Mouse (Mus musculus) urinary bladder, postnatal 36 days (tissue): ENCODE results near the gene Ak2.

Experiments used
- DNase-seq, 2 experiments: peaks; one replicate each; pipeline ENCODE4 v3.0.0; 2022; ENCODE audit warnings: low spot score in 2 of 2, mixed read lengths in 1 of 2

Gene Ak2

GRCm38 (mm10) chr4:129011604-129012121 is 19.9 kb downstream of the Ak2 start:
- DNase-seq: peak in 1 of 2 experiments; percentile 65

- DNase-seq: no peak
Measured at GRCm38 (mm10) chr4:129013151-129013864, 21.6 kb downstream of the Ak2 start.

- DNase-seq: no peak
Measured at GRCm38 (mm10) chr4:129016329-129016728, 24.6 kb downstream of the Ak2 start.

GRCm38 (mm10) chr4:129017150-129017549 is 25.4 kb downstream of the Ak2 start:
- DNase-seq: no peak

GRCm38 (mm10) chr4:129018788-129019435 is 27.2 kb downstream of the Ak2 start:
- no peak for DNase-seq

GRCm38 (mm10) chr4:129019788-129020187 is 28.0 kb downstream of the Ak2 start:
- DNase-seq: no peak

GRCm38 (mm10) chr4:129020454-129020853 is 28.7 kb downstream of the Ak2 start:
- peak; percentile 37 to 89 for DNase-seq

- no peak for DNase-seq
Measured at GRCm38 (mm10) chr4:129021426-129021825, 29.7 kb downstream of the Ak2 start.

GRCm38 (mm10) chr4:129021886-129022285 is 30.1 kb downstream of the Ak2 start:
- no peak for DNase-seq

- DNase-seq: no peak
Measured at GRCm38 (mm10) chr4:129023884-129024283, 32.1 kb downstream of the Ak2 start.

GRCm38 (mm10) chr4:129024775-129025174 is 33.0 kb downstream of the Ak2 start:
- DNase-seq: peak in 1 of 2 experiments; percentile 49

GRCm38 (mm10) chr4:129025707-129026106 is 33.9 kb downstream of the Ak2 start:
- DNase-seq: no peak

GRCm38 (mm10) chr4:129030746-129031145 is 39.0 kb downstream of the Ak2 start:
- no peak for DNase-seq

- no peak for DNase-seq
Measured at GRCm38 (mm10) chr4:129031408-129031965, 39.7 kb downstream of the Ak2 start.

- no peak for DNase-seq
Measured at GRCm38 (mm10) chr4:129032133-129032962, 40.6 kb downstream of the Ak2 start.

- peak; percentile 83 to 86 for DNase-seq
Measured at GRCm38 (mm10) chr4:129032963-129033951, 41.5 kb downstream of the Ak2 start.

GRCm38 (mm10) chr4:129034224-129034623 is 42.5 kb downstream of the Ak2 start:
- no peak for DNase-seq

- peak; percentile 74 to 88 for DNase-seq
Measured at GRCm38 (mm10) chr4:129034706-129035660, 43.2 kb downstream of the Ak2 start.

- DNase-seq: no peak
Measured at GRCm38 (mm10) chr4:129035851-129036445, 44.2 kb downstream of the Ak2 start.
